Mouse (Mus musculus) lung, postnatal 0 days (tissue): ENCODE measurements at regions not wholly inside any gene's neighbourhood (a gene's known extent, or its start where the extent isn't known, plus 50 kb on each side); places are given as distances from the start of the nearest gene placed in this dataset.

Experiments used
- CTCF ChIP-seq: IDR thresholded peaks from 2 replicates; pipeline ENCODE4 v1.5.1; 2016; ENCODE audit warnings: antibody characterized with exemption, mild to moderate bottlenecking
- EP300 ChIP-seq: IDR thresholded peaks from 2 replicates; pipeline ENCODE4 v1.6.1; 2016; ENCODE audit warnings: antibody characterized with exemption, mild to moderate bottlenecking, control low read depth

GRCm38 (mm10) chr1:119125561-119125960, 72.1 kb upstream of the Gli2 start:
- TF ChIP-seq CTCF (no peak), EP300 (0 out of 2 replicates have a peak, but pooled peaks have one; percentile 24)
